Mouse (Mus musculus) thymus, adult 2 months (tissue): Measurements from ENCODE around the gene Zfp597.

Experiments
- CTCF ChIP-seq: fragments of 200-500 bp; IDR thresholded peaks from 2 replicates; pipeline ENCODE4 v1.5.1; 2012; ENCODE audit warnings: mild to moderate bottlenecking, control low read depth, low read length, moderate library complexity, borderline replicate concordance; ENCODE audit not compliant: control insufficient read depth, poor library complexity, insufficient read depth; ENCODE audit errors: extremely low read depth
- POLR2A ChIP-seq: fragments of 200-500 bp; IDR thresholded peaks from 2 replicates; pipeline ENCODE4 v1.6.1; 2012; ENCODE audit warnings: mild to moderate bottlenecking, low read length, control low read depth, moderate library complexity; ENCODE audit not compliant: control insufficient read depth, poor library complexity, insufficient read depth; ENCODE audit errors: extremely low read depth

GRCm38 (mm10) chr16:3896553-3896952 is 12.2 kb upstream of the Zfp597 start:
- TF ChIP-seq CTCF = no peak
- no peak for TF ChIP-seq POLR2A
